Mouse (Mus musculus): Measurements from ENCODE around the gene Gm17416. TPM values are rescaled to one million over a fixed set of nuclear protein-coding genes. Genes with fewer than 3 reads are reported as not detected.

Gm17416 gene
- polyA plus RNA-seq, 1 experiment from 2014 or later = not detected

- WGBS = 36% methylated on average over 7 of the region's 8 CpGs
- TF ChIP-seq EP300 (optimal IDR thresholded peaks at IDR 0.05) (no peak), CTCF (IDR thresholded peaks at IDR 0.05; ENCODE audit: low read depth) (no peak)
- no peak for ATAC-seq (ENCODE audit: low FRiP score, low TSS enrichment)
These were observed 43.1 kb downstream of the Gm17416 start for GRCm38 (mm10) chr2:152612193-152612592.

DNA sequence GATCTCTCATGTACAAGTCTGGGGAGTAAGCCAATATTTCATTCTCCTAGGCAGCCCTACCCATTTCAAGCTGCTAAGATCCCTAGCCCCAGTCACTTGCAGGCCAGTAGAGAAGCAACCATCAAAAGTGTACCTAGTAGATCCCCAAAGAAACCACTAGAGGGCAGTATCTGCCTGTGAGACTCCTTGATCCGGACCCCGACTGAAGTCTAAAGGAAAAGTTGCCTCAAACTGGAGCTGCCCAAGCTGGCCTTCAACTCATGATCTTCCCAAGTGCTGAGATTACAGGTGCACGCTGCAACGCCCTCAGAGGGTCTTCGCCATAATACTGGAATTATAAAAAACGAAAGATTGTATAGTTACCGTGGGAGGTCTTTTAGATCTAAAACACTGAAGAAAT, 46.4 kb downstream of the Gm17416 start:
- 10% methylated on average over 7 of the region's 7 CpGs for WGBS

More at GRCm38 (mm10) chr2:152612193-152612592, 43.1 kb downstream of the Gm17416 start:
- no peak for DNase-seq (ENCODE audit: low spot score)
- no peaks in the 10 kb centered on the region for H3K36me3 ChIP-seq (ENCODE audit: control insufficient read depth, insufficient read depth, low read length)
- no peak overlapping the region for H3K9ac ChIP-seq (ENCODE audit: low read length)
- no peak overlapping the region for H3K4me2 ChIP-seq (replicated peaks; ENCODE audit: low read depth)
- no peaks in the 10 kb centered on the region for H3K9me3 ChIP-seq (ENCODE audit: control insufficient read depth, low read length)
- H3K4me3 ChIP-seq (ENCODE audit: low read depth, low read length) = no peak overlapping the region
- H3K27ac ChIP-seq (replicated peaks) = no peak overlapping the region
- H3K4me1 ChIP-seq (replicated peaks; ENCODE audit: control insufficient read depth, insufficient read depth) = no peaks in the 10 kb centered on the region
- no peaks in the 10 kb centered on the region for H3K27me3 ChIP-seq (ENCODE audit: control insufficient read depth, insufficient read depth, low read length)

DNA sequence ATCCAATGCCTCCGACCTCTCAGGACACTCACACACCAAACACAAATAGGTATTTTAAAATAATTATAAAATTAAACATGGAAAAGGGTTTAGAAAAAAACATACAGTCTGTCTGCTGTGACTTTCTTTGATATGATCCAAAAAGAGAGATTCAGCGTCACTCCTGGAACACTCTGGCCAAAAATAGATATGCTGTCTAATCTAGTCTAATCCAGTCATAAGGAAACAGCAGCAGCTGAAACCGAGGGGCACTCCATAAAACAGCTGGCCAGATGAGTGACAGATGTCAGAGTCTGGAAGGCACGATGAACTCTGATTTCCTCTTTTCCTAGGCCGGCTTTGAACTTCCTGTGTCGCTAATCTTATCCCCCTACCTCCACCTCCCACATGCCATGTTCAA, 47.3 kb downstream of the Gm17416 start:
- WGBS = 71% methylated on average over 6 of the region's 6 CpGs
- Histone ChIP-seq H3K9ac (ENCODE audit: low read length) (no peak overlapping the region), H3K27ac (replicated peaks) (no peak overlapping the region), H3K4me1 (replicated peaks; ENCODE audit: control insufficient read depth, insufficient read depth) (no peaks in the 10 kb centered on the region), H3K27me3 (ENCODE audit: control insufficient read depth, insufficient read depth, low read length) (no peaks in the 10 kb centered on the region), H3K9me3 (ENCODE audit: control insufficient read depth, low read length) (no peaks in the 10 kb centered on the region), H3K4me3 (ENCODE audit: low read depth, low read length) (no peak overlapping the region), H3K36me3 (ENCODE audit: control insufficient read depth, insufficient read depth, low read length) (no peaks in the 10 kb centered on the region), H3K4me2 (replicated peaks; ENCODE audit: low read depth) (no peak overlapping the region)
- DNase-seq (ENCODE audit: low spot score) (no peak), ATAC-seq (ENCODE audit: low FRiP score, low TSS enrichment) (no peak)
- TF ChIP-seq CTCF (IDR thresholded peaks at IDR 0.05; ENCODE audit: low read depth) (no peak), EP300 (optimal IDR thresholded peaks at IDR 0.05) (no peak)

More for the DNA sequence above, 46.4 kb downstream of the Gm17416 start:
- H3K4me3 ChIP-seq (ENCODE audit: low read depth, low read length) = no peak overlapping the region
- TF ChIP-seq CTCF (IDR thresholded peaks at IDR 0.05; ENCODE audit: low read depth) (peak; percentile 95), EP300 (optimal IDR thresholded peaks at IDR 0.05) (no peak)
- H3K27ac ChIP-seq (replicated peaks) = no peak overlapping the region
- H3K4me2 ChIP-seq (replicated peaks; ENCODE audit: low read depth) = no peak overlapping the region
- H3K36me3 ChIP-seq (ENCODE audit: control insufficient read depth, insufficient read depth, low read length) = no peaks in the 10 kb centered on the region
- ATAC-seq (ENCODE audit: low FRiP score, low TSS enrichment) = peak; percentile 80; the same call in 1 of the 2 replicates
- peak; percentile 38 for DNase-seq (ENCODE audit: low spot score)
- no peaks in the 10 kb centered on the region for H3K27me3 ChIP-seq (ENCODE audit: control insufficient read depth, insufficient read depth, low read length)
- H3K9me3 ChIP-seq (ENCODE audit: control insufficient read depth, low read length) = no peaks in the 10 kb centered on the region
- H3K4me1 ChIP-seq (replicated peaks; ENCODE audit: control insufficient read depth, insufficient read depth) = no peaks in the 10 kb centered on the region
- no peak overlapping the region for H3K9ac ChIP-seq (ENCODE audit: low read length)

DNA sequence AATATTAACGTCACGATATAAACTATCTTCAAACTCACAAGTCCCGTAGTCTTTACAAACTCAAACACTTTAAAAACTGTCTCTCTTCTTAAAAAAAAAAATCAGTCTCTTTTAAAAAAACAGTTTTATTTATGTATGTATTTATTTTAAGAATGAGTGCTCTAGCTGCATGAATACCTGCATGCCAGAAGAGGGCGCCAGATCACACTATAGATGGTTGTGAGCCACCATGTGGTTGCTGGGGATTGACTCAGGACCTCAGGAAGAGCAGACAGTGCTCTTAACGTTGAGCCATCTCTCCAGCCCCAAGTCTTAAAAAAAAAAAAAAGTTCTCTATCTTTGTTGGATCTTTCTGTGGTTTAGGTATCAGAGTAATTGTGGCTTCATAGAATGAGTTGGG, 48.2 kb downstream of the Gm17416 start:
- Histone ChIP-seq H3K4me1 (replicated peaks; ENCODE audit: control insufficient read depth, insufficient read depth) (no peaks in the 10 kb centered on the region), H3K27me3 (ENCODE audit: control insufficient read depth, insufficient read depth, low read length) (no peaks in the 10 kb centered on the region), H3K36me3 (ENCODE audit: control insufficient read depth, insufficient read depth, low read length) (no peaks in the 10 kb centered on the region), H3K4me3 (ENCODE audit: low read depth, low read length) (no peak overlapping the region), H3K9me3 (ENCODE audit: control insufficient read depth, low read length) (no peaks in the 10 kb centered on the region), H3K4me2 (replicated peaks; ENCODE audit: low read depth) (no peak overlapping the region), H3K9ac (ENCODE audit: low read length) (no peak overlapping the region), H3K27ac (replicated peaks) (no peak overlapping the region)
- ATAC-seq (ENCODE audit: low FRiP score, low TSS enrichment) (no peak), DNase-seq (ENCODE audit: low spot score) (no peak)
- WGBS = 64% methylated on average over 5 of the region's 5 CpGs
- TF ChIP-seq EP300 (optimal IDR thresholded peaks at IDR 0.05) (no peak), CTCF (IDR thresholded peaks at IDR 0.05; ENCODE audit: low read depth) (peak; percentile 60)

Other genes with a start within 250 kb of the Gm17416 start
- 49.8 and 53.6 TPM in 2 replicates for gene Rbck1, start 236.7 kb upstream of the Gm17416 start, polyA plus RNA-seq (2015; fragmentation: Nextera tagmentation; extraction: Ambion mirVana)
- gene Trib3, start 225.3 kb upstream of the Gm17416 start, polyA plus RNA-seq (2015; fragmentation: Nextera tagmentation; extraction: Ambion mirVana) = 2.9 and 3.9 TPM in 2 replicates
- 1.1 and 1.5 TPM in 2 replicates for gene Nrsn2, start 192.7 kb upstream of the Gm17416 start, polyA plus RNA-seq (2015; fragmentation: Nextera tagmentation; extraction: Ambion mirVana)
- gene Sox12, start 171.3 kb upstream of the Gm17416 start, polyA plus RNA-seq (2015; fragmentation: Nextera tagmentation; extraction: Ambion mirVana) = 2.7 and 3.0 TPM in 2 replicates
- gene Zcchc3, start 154.3 kb upstream of the Gm17416 start, polyA plus RNA-seq (2015; fragmentation: Nextera tagmentation; extraction: Ambion mirVana) = 14.8 and 15.6 TPM in 2 replicates
- gene 6820408C15Rik, start 153.8 kb upstream of the Gm17416 start, polyA plus RNA-seq (2015; fragmentation: Nextera tagmentation; extraction: Ambion mirVana) = 0.38 TPM in 2 replicates
- not detected in 2 replicates for gene Defb23, start 104.7 kb upstream of the Gm17416 start, polyA plus RNA-seq (2015; fragmentation: Nextera tagmentation; extraction: Ambion mirVana)
- not detected in 2 replicates for gene Defb20, start 92.3 kb upstream of the Gm17416 start, polyA plus RNA-seq (2015; fragmentation: Nextera tagmentation; extraction: Ambion mirVana)
- gene Defb22, start 79.2 kb upstream of the Gm17416 start, polyA plus RNA-seq (2015; fragmentation: Nextera tagmentation; extraction: Ambion mirVana) = not detected in 2 replicates
- gene Defb26, start 57.6 kb upstream of the Gm17416 start, polyA plus RNA-seq (2015; fragmentation: Nextera tagmentation; extraction: Ambion mirVana) = not detected in 2 replicates
- not detected in 2 replicates for gene Defb28, start 51.1 kb upstream of the Gm17416 start, polyA plus RNA-seq (2015; fragmentation: Nextera tagmentation; extraction: Ambion mirVana)
- not detected in 2 replicates for gene Defb29, start 29.2 kb upstream of the Gm17416 start, polyA plus RNA-seq (2015; fragmentation: Nextera tagmentation; extraction: Ambion mirVana)
- gene Defb21, start 3.4 kb downstream of the Gm17416 start, polyA plus RNA-seq (2015; fragmentation: Nextera tagmentation; extraction: Ambion mirVana) = not detected in 2 replicates
- not detected in 2 replicates for gene Defb19, start 11.0 kb downstream of the Gm17416 start, polyA plus RNA-seq (2015; fragmentation: Nextera tagmentation; extraction: Ambion mirVana)
- gene Defb45, start 30.1 kb downstream of the Gm17416 start, polyA plus RNA-seq (2015; fragmentation: Nextera tagmentation; extraction: Ambion mirVana) = not detected in 2 replicates
- 0.23 TPM in 1 of 2 replicates, not detected in the other for gene Defb36, start 35.0 kb downstream of the Gm17416 start, polyA plus RNA-seq (2015; fragmentation: Nextera tagmentation; extraction: Ambion mirVana)
- gene Defb25, start 53.7 kb downstream of the Gm17416 start, polyA plus RNA-seq (2015; fragmentation: Nextera tagmentation; extraction: Ambion mirVana) = 0.73 and 1.7 TPM in 2 replicates
- 17.2 and 19.7 TPM in 2 replicates for gene Rem1, start 57.6 kb downstream of the Gm17416 start, polyA plus RNA-seq (2015; fragmentation: Nextera tagmentation; extraction: Ambion mirVana)
- gene H13, start 100.1 kb downstream of the Gm17416 start, polyA plus RNA-seq (2015; fragmentation: Nextera tagmentation; extraction: Ambion mirVana) = 110 and 121 TPM in 2 replicates
- 22.9 and 23.4 TPM in 2 replicates for gene Mcts2, start 117.7 kb downstream of the Gm17416 start, polyA plus RNA-seq (2015; fragmentation: Nextera tagmentation; extraction: Ambion mirVana)
- gene Id1, start 166.9 kb downstream of the Gm17416 start, polyA plus RNA-seq (2015; fragmentation: Nextera tagmentation; extraction: Ambion mirVana) = 191 and 228 TPM in 2 replicates
- gene Cox4i2, start 184.8 kb downstream of the Gm17416 start, polyA plus RNA-seq (2015; fragmentation: Nextera tagmentation; extraction: Ambion mirVana) = 9.8 and 10.6 TPM in 2 replicates

All from stomach, postnatal 0 days (tissue).